Mouse (Mus musculus): Measurements from ENCODE around the gene Vsnl1. TPM values are rescaled to one million over a fixed set of nuclear protein-coding genes. Genes with fewer than 3 reads are reported as not detected.

The Vsnl1 gene
- polyA plus RNA-seq, 1 experiment, result 0.36 TPM

GRCm38 (mm10) chr12:11433126-11433525 is 3.3 kb downstream of the Vsnl1 start:
- Histone ChIP-seq H3K9ac (ENCODE audit: low read depth, poor library complexity, severe bottlenecking) (no peak overlapping the region), H3K9me3 (replicated peaks; ENCODE audit: control insufficient read depth, insufficient read depth, low read length, poor library complexity, severe bottlenecking) (0 out of 2 replicates have a peak, but pooled peaks cover 3% of the 10 kb centered on the region), H3K36me3 (ENCODE audit: control insufficient read depth, insufficient read depth, low read length, poor library complexity, severe bottlenecking) (no peaks in the 10 kb centered on the region), H3K27me3 (ENCODE audit: control insufficient read depth, insufficient read depth, low read length, poor library complexity, severe bottlenecking) (0 out of 2 replicates have a peak, but pooled peaks cover 5% of the 10 kb centered on the region), H3K4me3 (ENCODE audit: low read depth, low read length) (no peak overlapping the region), H3K4me1 (ENCODE audit: control insufficient read depth, insufficient read depth, low read length) (no peaks in the 10 kb centered on the region), H3K27ac (ENCODE audit: insufficient read depth, low read length) (no peak overlapping the region)
- TF ChIP-seq CTCF (IDR thresholded peaks at IDR 0.05; ENCODE audit: low read depth, low read length) (no peak), POLR2A (IDR thresholded peaks at IDR 0.05; ENCODE audit: insufficient read depth, low read length) (no peak), EP300 (IDR thresholded peaks at IDR 0.05; ENCODE audit: insufficient read depth, low read depth, low read length) (no peak)

GRCm38 (mm10) chr12:11427396-11427795 is 9.0 kb downstream of the Vsnl1 start:
- no peak overlapping the region for H3K9ac ChIP-seq (ENCODE audit: low read depth, poor library complexity, severe bottlenecking)
- TF ChIP-seq EP300 (IDR thresholded peaks at IDR 0.05; ENCODE audit: insufficient read depth, low read depth, low read length) (no peak), POLR2A (IDR thresholded peaks at IDR 0.05; ENCODE audit: insufficient read depth, low read length) (no peak), CTCF (IDR thresholded peaks at IDR 0.05; ENCODE audit: low read depth, low read length) (no peak)
- H3K4me1 ChIP-seq (ENCODE audit: control insufficient read depth, insufficient read depth, low read length), result no peaks in the 10 kb centered on the region
- H3K27ac ChIP-seq (ENCODE audit: insufficient read depth, low read length), result no peak overlapping the region
- no peak overlapping the region for H3K4me3 ChIP-seq (ENCODE audit: low read depth, low read length)
- no peaks in the 10 kb centered on the region for H3K36me3 ChIP-seq (ENCODE audit: control insufficient read depth, insufficient read depth, low read length, poor library complexity, severe bottlenecking)
- no peaks in the 10 kb centered on the region for H3K9me3 ChIP-seq (replicated peaks; ENCODE audit: control insufficient read depth, insufficient read depth, low read length, poor library complexity, severe bottlenecking)
- H3K27me3 ChIP-seq (ENCODE audit: control insufficient read depth, insufficient read depth, low read length, poor library complexity, severe bottlenecking), result no peaks in the 10 kb centered on the region

- Histone ChIP-seq H3K27ac (ENCODE audit: insufficient read depth, low read length) (no peak overlapping the region), H3K27me3 (ENCODE audit: control insufficient read depth, insufficient read depth, low read length, poor library complexity, severe bottlenecking) (no peaks in the 10 kb centered on the region), H3K9me3 (replicated peaks; ENCODE audit: control insufficient read depth, insufficient read depth, low read length, poor library complexity, severe bottlenecking) (0 out of 2 replicates have a peak, but pooled peaks cover 4% of the 10 kb centered on the region), H3K36me3 (ENCODE audit: control insufficient read depth, insufficient read depth, low read length, poor library complexity, severe bottlenecking) (no peaks in the 10 kb centered on the region), H3K4me1 (ENCODE audit: control insufficient read depth, insufficient read depth, low read length) (no peaks in the 10 kb centered on the region), H3K9ac (ENCODE audit: low read depth, poor library complexity, severe bottlenecking) (no peak overlapping the region), H3K4me3 (ENCODE audit: low read depth, low read length) (no peak overlapping the region)
- TF ChIP-seq CTCF (IDR thresholded peaks at IDR 0.05; ENCODE audit: low read depth, low read length) (no peak), EP300 (IDR thresholded peaks at IDR 0.05; ENCODE audit: insufficient read depth, low read depth, low read length) (no peak), POLR2A (IDR thresholded peaks at IDR 0.05; ENCODE audit: insufficient read depth, low read length) (no peak)
These were observed 18.3 kb downstream of the Vsnl1 start for GRCm38 (mm10) chr12:11418112-11418511.

- H3K27me3 ChIP-seq (ENCODE audit: control insufficient read depth, insufficient read depth, low read length, poor library complexity, severe bottlenecking), result no peaks in the 10 kb centered on the region
- H3K27ac ChIP-seq (ENCODE audit: insufficient read depth, low read length), result no peak overlapping the region
- no peaks in the 10 kb centered on the region for H3K9me3 ChIP-seq (replicated peaks; ENCODE audit: control insufficient read depth, insufficient read depth, low read length, poor library complexity, severe bottlenecking)
- no peaks in the 10 kb centered on the region for H3K4me1 ChIP-seq (ENCODE audit: control insufficient read depth, insufficient read depth, low read length)
- no peak overlapping the region for H3K9ac ChIP-seq (ENCODE audit: low read depth, poor library complexity, severe bottlenecking)
- H3K36me3 ChIP-seq (ENCODE audit: control insufficient read depth, insufficient read depth, low read length, poor library complexity, severe bottlenecking), result no peaks in the 10 kb centered on the region
- no peak overlapping the region for H3K4me3 ChIP-seq (ENCODE audit: low read depth, low read length)
- TF ChIP-seq CTCF (IDR thresholded peaks at IDR 0.05; ENCODE audit: low read depth, low read length) (no peak), POLR2A (IDR thresholded peaks at IDR 0.05; ENCODE audit: insufficient read depth, low read length) (no peak), EP300 (IDR thresholded peaks at IDR 0.05; ENCODE audit: insufficient read depth, low read depth, low read length) (no peak)
These were observed 28.7 kb downstream of the Vsnl1 start for GRCm38 (mm10) chr12:11407679-11408078.

DNA sequence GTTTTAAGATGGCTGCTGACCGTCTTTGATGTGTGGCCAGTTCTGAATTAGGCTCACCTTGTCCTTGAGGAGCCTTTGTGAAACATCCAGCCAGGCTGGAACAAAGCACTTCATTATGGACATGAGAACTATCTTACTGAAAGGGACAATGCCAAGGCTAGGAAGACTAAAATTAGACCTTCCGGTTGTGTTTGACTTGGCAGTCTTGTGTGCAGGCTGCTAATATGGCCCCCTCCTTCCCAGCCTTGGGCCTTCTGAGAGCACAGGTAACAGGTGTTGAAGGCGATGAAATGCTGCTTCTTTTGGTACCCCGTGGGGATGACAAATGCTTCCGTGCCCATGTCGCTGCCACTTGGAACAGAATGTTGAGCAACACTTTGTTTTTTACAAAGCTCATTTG is 37.6 kb downstream of the Vsnl1 start:
- no peaks in the 10 kb centered on the region for H3K36me3 ChIP-seq (ENCODE audit: control insufficient read depth, insufficient read depth, low read length, poor library complexity, severe bottlenecking)
- no peaks in the 10 kb centered on the region for H3K9me3 ChIP-seq (replicated peaks; ENCODE audit: control insufficient read depth, insufficient read depth, low read length, poor library complexity, severe bottlenecking)
- TF ChIP-seq EP300 (IDR thresholded peaks at IDR 0.05; ENCODE audit: insufficient read depth, low read depth, low read length), result no peak
- no peak for TF ChIP-seq CTCF (IDR thresholded peaks at IDR 0.05; ENCODE audit: low read depth, low read length)
- no peak for TF ChIP-seq POLR2A (IDR thresholded peaks at IDR 0.05; ENCODE audit: insufficient read depth, low read length)

GRCm38 (mm10) chr12:11397029-11397428 is 39.4 kb downstream of the Vsnl1 start:
- no peaks in the 10 kb centered on the region for H3K36me3 ChIP-seq (ENCODE audit: control insufficient read depth, insufficient read depth, low read length, poor library complexity, severe bottlenecking)
- TF ChIP-seq CTCF (IDR thresholded peaks at IDR 0.05; ENCODE audit: low read depth, low read length) (no peak), EP300 (IDR thresholded peaks at IDR 0.05; ENCODE audit: insufficient read depth, low read depth, low read length) (no peak), POLR2A (IDR thresholded peaks at IDR 0.05; ENCODE audit: insufficient read depth, low read length) (no peak)
- H3K27me3 ChIP-seq (ENCODE audit: control insufficient read depth, insufficient read depth, low read length, poor library complexity, severe bottlenecking), result no peaks in the 10 kb centered on the region; the same call in 1 of the 2 replicates

More for the DNA sequence above, 37.6 kb downstream of the Vsnl1 start:
- Histone ChIP-seq H3K4me3 (ENCODE audit: low read depth, low read length) (no peak overlapping the region), H3K27ac (ENCODE audit: insufficient read depth, low read length) (no peak overlapping the region), H3K9ac (ENCODE audit: low read depth, poor library complexity, severe bottlenecking) (no peak overlapping the region), H3K4me1 (ENCODE audit: control insufficient read depth, insufficient read depth, low read length) (no peaks in the 10 kb centered on the region), H3K27me3 (ENCODE audit: control insufficient read depth, insufficient read depth, low read length, poor library complexity, severe bottlenecking) (no peaks in the 10 kb centered on the region)

More at GRCm38 (mm10) chr12:11397029-11397428, 39.4 kb downstream of the Vsnl1 start:
- Histone ChIP-seq H3K27ac (ENCODE audit: insufficient read depth, low read length) (no peak overlapping the region), H3K9me3 (replicated peaks; ENCODE audit: control insufficient read depth, insufficient read depth, low read length, poor library complexity, severe bottlenecking) (no peaks in the 10 kb centered on the region), H3K9ac (ENCODE audit: low read depth, poor library complexity, severe bottlenecking) (no peak overlapping the region), H3K4me1 (ENCODE audit: control insufficient read depth, insufficient read depth, low read length) (no peaks in the 10 kb centered on the region), H3K4me3 (ENCODE audit: low read depth, low read length) (no peak overlapping the region)

Measured in ES-Bruce4 (cell line).